Mouse (Mus musculus): ENCODE results near the gene Gsk3a.

Gsk3a gene

GRCm38 (mm10) chr7:25250141-25250972 lies 12.7 kb upstream of the Gsk3a start, which contains the start of gene Erf:
TSS of gene Erf (minus strand) at chr7:25250761.
- in situ Hi-C loops (cut with MboI, MseI) = no loop called here

GRCm38 (mm10) chr7:25249314-25250140 lies 11.9 kb upstream of the Gsk3a start:
- in situ Hi-C loops (cut with MboI, MseI) = no loop called here

- in situ Hi-C loops (cut with MboI, MseI) = no loop called here
Measured at GRCm38 (mm10) chr7:25248846-25249313, 11.2 kb upstream of the Gsk3a start.

GRCm38 (mm10) chr7:25248018-25248647 lies 10.5 kb upstream of the Gsk3a start:
- in situ Hi-C loops (cut with MboI, MseI) = no loop called here

GRCm38 (mm10) chr7:25247498-25247897 lies 9.8 kb upstream of the Gsk3a start:
- in situ Hi-C loops (cut with MboI, MseI) = no loop called here

- in situ Hi-C loops (cut with MboI, MseI) = no loop called here
Measured at GRCm38 (mm10) chr7:25246759-25247137, 9.1 kb upstream of the Gsk3a start.

GRCm38 (mm10) chr7:25246079-25246758 lies 8.6 kb upstream of the Gsk3a start:
- in situ Hi-C loops (cut with MboI, MseI) = no loop called here

GRCm38 (mm10) chr7:25244562-25245369 lies 7.1 kb upstream of the Gsk3a start:
- in situ Hi-C loops (cut with MboI, MseI) = no loop called here

GRCm38 (mm10) chr7:25243361-25243760 lies 5.7 kb upstream of the Gsk3a start:
- in situ Hi-C loops (cut with MboI, MseI) = no loop called here

- in situ Hi-C loops (cut with MboI, MseI) = no loop called here
Measured at GRCm38 (mm10) chr7:25241062-25241461, 3.4 kb upstream of the Gsk3a start.

- in situ Hi-C loops (cut with MboI, MseI) = no loop called here
Measured at GRCm38 (mm10) chr7:25240631-25241030, 3.0 kb upstream of the Gsk3a start.

- in situ Hi-C loops (cut with MboI, MseI) = no loop called here
Measured at GRCm38 (mm10) chr7:25238829-25239623, 1.4 kb upstream of the Gsk3a start.

- in situ Hi-C loops (cut with MboI, MseI) = no loop called here
Measured at GRCm38 (mm10) chr7:25238015-25238706, 510 bp upstream of the Gsk3a start.

- in situ Hi-C loops (cut with MboI, MseI) = no loop called here
Measured at GRCm38 (mm10) chr7:25235526-25235925, 2.1 kb downstream of the Gsk3a start.

GRCm38 (mm10) chr7:25233061-25233460 lies 4.6 kb downstream of the Gsk3a start:
- in situ Hi-C loops (cut with MboI, MseI) = no loop called here

GRCm38 (mm10) chr7:25232101-25232648 lies 5.5 kb downstream of the Gsk3a start:
- in situ Hi-C loops (cut with MboI, MseI) = no loop called here

- in situ Hi-C loops (cut with MboI, MseI) = no loop called here
Measured at GRCm38 (mm10) chr7:25230690-25231285, 6.9 kb downstream of the Gsk3a start.

GRCm38 (mm10) chr7:25227523-25228300 lies 9.9 kb downstream of the Gsk3a start:
- in situ Hi-C loops (cut with MboI, MseI) = no loop called here
